Mouse (Mus musculus): ENCODE results near the gene Rhox3e. TPM values are rescaled to one million over a fixed set of nuclear protein-coding genes. Genes with fewer than 3 reads are reported as not detected.
"Not testable (repeated sequence)": the region's sequence is repeated elsewhere in the genome, so short reads cannot be mapped to it uniquely, and the experiment has no call there.

Gene Rhox3e
- total RNA-seq (2021): not detected
- long read RNA-seq, experiment 1: 0 reads
- long read RNA-seq, experiment 2: 0 reads

DNA sequence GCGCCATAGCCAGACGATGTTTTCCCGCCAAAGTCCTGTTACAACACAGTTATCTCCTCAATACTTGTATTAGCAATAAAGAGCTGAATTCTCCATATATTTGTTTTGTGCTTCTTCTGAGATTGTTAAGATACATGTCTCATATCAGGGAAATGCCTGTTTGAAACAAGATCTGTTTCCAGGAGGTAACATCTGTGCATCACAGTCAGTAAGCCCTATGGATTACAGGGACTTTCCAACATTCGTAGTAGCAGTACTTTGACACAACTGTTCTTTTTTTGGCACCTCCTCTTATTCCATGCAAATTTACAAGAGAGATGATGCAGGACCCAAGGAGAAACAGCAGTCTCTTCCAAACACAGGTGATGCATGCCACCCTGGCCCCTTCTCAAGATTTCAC lies at the start of gene Rhox3e:
TSS of gene Rhox3e (plus strand) at position 301 of the 400 bp plus-strand sequence.
- not testable (repeated sequence) for DNase-seq (ENCODE audit: low spot score in 2 of 2); H3K27ac ChIP-seq; H3K4me3 ChIP-seq

DNA sequence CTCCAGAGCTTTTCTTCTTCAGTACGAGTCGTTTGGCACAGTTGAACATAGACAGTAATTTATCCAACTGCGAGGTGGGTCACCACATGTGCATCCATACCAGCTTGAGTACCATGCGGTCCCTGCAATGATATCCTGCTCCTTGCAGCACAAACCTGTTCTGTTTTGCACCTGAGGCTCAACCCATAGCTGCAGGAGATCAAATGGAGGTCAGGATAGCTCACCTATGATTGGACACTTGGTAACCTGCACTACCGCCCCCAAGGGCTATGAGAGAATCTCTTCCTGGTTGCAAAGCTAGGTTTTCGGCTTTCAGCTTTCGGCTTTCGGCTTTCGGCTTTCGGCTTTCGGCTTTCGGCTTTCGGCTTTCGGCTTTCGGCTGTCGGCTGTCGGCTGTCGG lies 27.8 kb upstream of the Rhox3e start, which contains the start of gene Rhox4d:
TSS of gene Rhox4d (plus strand) at position 301 of the 400 bp plus-strand sequence.
- not testable (repeated sequence) for H3K27ac ChIP-seq; DNase-seq (ENCODE audit: low spot score in 2 of 2); H3K4me3 ChIP-seq

DNA sequence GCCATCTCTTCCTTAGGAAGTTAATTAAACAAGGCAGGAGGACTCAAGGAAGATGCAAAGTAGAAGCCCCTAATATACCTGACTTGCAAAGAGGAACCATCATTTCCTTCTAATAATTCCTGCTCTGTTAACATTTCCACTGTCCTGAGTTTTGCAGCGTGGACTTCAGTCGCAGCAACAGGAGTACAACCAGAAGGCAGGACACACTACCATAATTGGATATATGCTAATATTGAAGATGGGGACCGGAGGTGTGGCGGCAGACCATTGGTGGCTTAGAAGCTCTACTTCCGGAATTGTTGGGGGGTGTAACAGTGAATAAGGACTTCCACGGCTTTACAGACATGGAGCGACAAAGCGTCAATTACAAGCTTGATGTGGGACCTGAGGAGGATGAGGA lies 11.7 kb upstream of the Rhox3e start, which contains the start of gene Rhox2e:
TSS of gene Rhox2e (plus strand) at position 301 of the 400 bp plus-strand sequence.
- not testable (repeated sequence) for H3K27ac ChIP-seq; H3K4me3 ChIP-seq; DNase-seq (ENCODE audit: low spot score in 2 of 2)

GRCm38 (mm10) chrX:37557112-37557511 lies 15.3 kb downstream of the Rhox3e start, which contains the start of gene Rhox4e:
Gene Rhox4e (plus strand): TSS chrX:37557412.
- H3K27ac ChIP-seq; DNase-seq (ENCODE audit: low spot score in 2 of 2); H3K4me3 ChIP-seq: not testable (repeated sequence)

- H3K27ac ChIP-seq; DNase-seq (ENCODE audit: low spot score in 2 of 2); H3K4me3 ChIP-seq: not testable (repeated sequence)
Measured at GRCm38 (mm10) chrX:37571105-37571504, 29.3 kb downstream of the Rhox3e start, which contains the start of gene Rhox2f. Gene Rhox2f (plus strand): TSS chrX:37571405.

- not testable (repeated sequence) for H3K27ac ChIP-seq; DNase-seq (ENCODE audit: low spot score in 2 of 2); H3K4me3 ChIP-seq
Measured at GRCm38 (mm10) chrX:37572638-37573037, 30.8 kb downstream of the Rhox3e start.

DNA sequence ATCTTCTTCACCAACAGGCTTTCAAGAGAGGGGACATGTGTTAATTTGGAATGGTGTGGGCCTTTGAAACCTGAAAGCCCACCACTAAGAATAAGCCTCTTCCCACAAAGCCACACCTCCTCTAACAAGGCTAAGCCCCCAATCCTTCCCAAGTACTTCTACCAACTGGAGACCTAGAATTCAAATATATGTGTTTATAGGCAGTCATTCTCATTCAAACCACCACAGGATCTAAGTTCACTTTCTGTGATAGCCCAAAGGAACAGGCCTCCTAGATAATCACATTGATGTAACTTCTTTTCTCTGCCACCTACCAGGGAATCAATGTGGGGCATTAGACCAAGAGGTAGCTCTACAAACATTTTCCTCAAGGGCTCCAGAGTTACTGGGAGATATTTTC lies 38.9 kb downstream of the Rhox3e start, which contains the start of gene Rhox3f:
TSS of gene Rhox3f (plus strand) at position 301 of the 400 bp plus-strand sequence.
- not testable (repeated sequence) for H3K27ac ChIP-seq; H3K4me3 ChIP-seq; DNase-seq (ENCODE audit: low spot score in 2 of 2)

Other genes starting within 250 kb of the Rhox3e start
- not detected for gene Rhox3a2, start 162.0 kb upstream of the Rhox3e start, total RNA-seq (2021)
- not detected for gene Rhox4a2, start 151.2 kb upstream of the Rhox3e start, total RNA-seq (2021)
- not detected for gene Rhox2b, start 130.0 kb upstream of the Rhox3e start, total RNA-seq (2021)
- gene Rhox4b, start 109.5 kb upstream of the Rhox3e start, total RNA-seq (2021): not detected
- not detected for gene Rhox2c, start 88.3 kb upstream of the Rhox3e start, total RNA-seq (2021)
- gene Rhox3c, start 83.4 kb upstream of the Rhox3e start, total RNA-seq (2021): not detected
- not detected for gene Rhox4c, start 61.7 kb upstream of the Rhox3e start, total RNA-seq (2021)
- gene Rhox2d, start 48.6 kb upstream of the Rhox3e start, total RNA-seq (2021): not detected
- not detected for gene Rhox4d, start 27.7 kb upstream of the Rhox3e start, total RNA-seq (2021)
- not detected for gene Rhox2e, start 11.6 kb upstream of the Rhox3e start, total RNA-seq (2021)
- not detected for gene Rhox4e, start 15.4 kb downstream of the Rhox3e start, total RNA-seq (2021)
- not detected for gene Rhox2f, start 29.4 kb downstream of the Rhox3e start, total RNA-seq (2021)
- gene Rhox3f, start 39.0 kb downstream of the Rhox3e start, total RNA-seq (2021): not detected
- not detected for gene Rhox4f, start 65.7 kb downstream of the Rhox3e start, total RNA-seq (2021)
- gene Rhox3g, start 86.6 kb downstream of the Rhox3e start, total RNA-seq (2021): not detected
- gene Rhox2g, start 101.5 kb downstream of the Rhox3e start, total RNA-seq (2021): not detected
- gene Rhox4g, start 109.3 kb downstream of the Rhox3e start, total RNA-seq (2021): not detected
- not detected for gene Rhox3h, start 126.7 kb downstream of the Rhox3e start, total RNA-seq (2021)
- not detected for gene Rhox2h, start 131.3 kb downstream of the Rhox3e start, total RNA-seq (2021)